Comparison of ENCODE assay signal across 19 mouse cellular contexts in genomic region chr3:16733295-16733935, GRCm38 (mm10).
A peak's percentile ranks its signal among the peaks of the same experiment; 100 is the strongest.
DNase-seq lines count a peak whose midpoint lies in the region; ATAC-seq and TF ChIP-seq lines count a peak whose summit lies in the region.
"Had no signal": no experiment of that assay in that cellular context is flagged by ENCODE, and none has a peak within 500 bp of the region (broad histone marks: within the 10 kb centered on the region; RNA-seq: fewer than 3 reads in every experiment).

No protein-coding gene starts in this region.

- DNase-seq in midbrain, embryonic 11.5 days (ENCODE audit: low spot score, missing footprints) = peak; percentile 60
- no peak for DNase-seq in midbrain, embryonic 10.5 days (ENCODE audit: low spot score)
- DNase-seq in forebrain, postnatal 0 days = peak; percentile 3
- no peak for DNase-seq in right cerebral cortex, postnatal 25 days
- no peak for DNase-seq in layer of hippocampus, adult 8-10 months (ENCODE audit: low spot score in 2 of 2)
- no peak for DNase-seq in T-cell, adult 2 months (ENCODE audit: low spot score)
- no peak for DNase-seq in lung, adult 2 months
- DNase-seq: cerebellum, adult 9-11 months; gastrocnemius, postnatal 36 days; kidney, adult 11 months; kidney, postnatal 10 days; layer of hippocampus, postnatal 36 days; thymus, adult 2 months had no signal

- no peak for TF ChIP-seq CTCF in forebrain, postnatal 0 days (IDR thresholded peaks at IDR 0.05; ENCODE audit: low read depth)
- no peak for TF ChIP-seq CTCF in lung, adult 2 months (IDR thresholded peaks at IDR 0.05; ENCODE audit: insufficient read depth, low read length)

- H3K27me3 ChIP-seq in midbrain, embryonic 11.5 days (ENCODE audit: control insufficient read depth, insufficient read depth, low read length) = no peaks in the 10 kb centered on the region
- no peaks in the 10 kb centered on the region for H3K27me3 ChIP-seq in midbrain, embryonic 10.5 days (ENCODE audit: low read depth, poor library complexity, severe bottlenecking)
- no peaks in the 10 kb centered on the region for H3K27me3 ChIP-seq in forebrain, postnatal 0 days (ENCODE audit: insufficient read depth, low read length)
- no peaks in the 10 kb centered on the region for H3K27me3 ChIP-seq in midbrain, embryonic 12.5 days
- H3K27me3 ChIP-seq: CH12.LX; liver, embryonic 15.5 days; megakaryocyte, embryonic 14.5 days had no signal

- no peaks in the 10 kb centered on the region for H3K4me1 ChIP-seq in midbrain, embryonic 11.5 days (ENCODE audit: control insufficient read depth, insufficient read depth, low read length)
- no peaks in the 10 kb centered on the region for H3K4me1 ChIP-seq in midbrain, embryonic 10.5 days
- H3K4me1 ChIP-seq in forebrain, postnatal 0 days (ENCODE audit: insufficient read depth) = no peaks in the 10 kb centered on the region
- H3K4me1 ChIP-seq in midbrain, embryonic 12.5 days = no peaks in the 10 kb centered on the region
- H3K4me1 ChIP-seq in lung, adult 2 months (ENCODE audit: control insufficient read depth, insufficient read depth, low read length) = no peaks in the 10 kb centered on the region
- H3K4me1 ChIP-seq: liver, embryonic 15.5 days; megakaryocyte, embryonic 14.5 days had no signal

- no peaks in the 10 kb centered on the region for H3K9me3 ChIP-seq in midbrain, embryonic 11.5 days (ENCODE audit: control insufficient read depth, low read length)
- H3K9me3 ChIP-seq in midbrain, embryonic 10.5 days (replicated peaks) = no peaks in the 10 kb centered on the region
- no peaks in the 10 kb centered on the region for H3K9me3 ChIP-seq in forebrain, postnatal 0 days (ENCODE audit: low read length)
- no peaks in the 10 kb centered on the region for H3K9me3 ChIP-seq in midbrain, embryonic 12.5 days
- H3K9me3 ChIP-seq: liver, embryonic 15.5 days; megakaryocyte, embryonic 14.5 days had no signal

- H3K4me2 ChIP-seq in midbrain, embryonic 11.5 days = no peak overlapping the region
- no peak overlapping the region for H3K4me2 ChIP-seq in forebrain, postnatal 0 days (ENCODE audit: low read depth)
- H3K4me2 ChIP-seq in midbrain, embryonic 12.5 days (replicated peaks) = no peak overlapping the region
- H3K4me2 ChIP-seq: liver, embryonic 15.5 days had no signal

- no peaks in the 10 kb centered on the region for H3K36me3 ChIP-seq in midbrain, embryonic 11.5 days (ENCODE audit: control insufficient read depth, insufficient read depth, low read length)
- no peaks in the 10 kb centered on the region for H3K36me3 ChIP-seq in midbrain, embryonic 10.5 days
- no peaks in the 10 kb centered on the region for H3K36me3 ChIP-seq in forebrain, postnatal 0 days (ENCODE audit: insufficient read depth)
- no peaks in the 10 kb centered on the region for H3K36me3 ChIP-seq in midbrain, embryonic 12.5 days
- H3K36me3 ChIP-seq: liver, embryonic 15.5 days had no signal

- no peak for TF ChIP-seq POLR2A in lung, adult 2 months (IDR thresholded peaks at IDR 0.05; ENCODE audit: borderline replicate concordance, extremely low read depth, low read depth, low read length)

- no peak overlapping the region for H3K4me3 ChIP-seq in midbrain, embryonic 11.5 days (ENCODE audit: low read depth, low read length)
- no peak overlapping the region for H3K4me3 ChIP-seq in midbrain, embryonic 10.5 days
- H3K4me3 ChIP-seq in forebrain, postnatal 0 days (ENCODE audit: low read depth, low read length) = no peak overlapping the region
- H3K4me3 ChIP-seq in midbrain, embryonic 12.5 days = no peak overlapping the region
- H3K4me3 ChIP-seq in lung, adult 2 months (replicated peaks; ENCODE audit: extremely low read depth, low read depth, low read length) = no peak overlapping the region
- H3K4me3 ChIP-seq: liver, embryonic 15.5 days; megakaryocyte, embryonic 14.5 days; myocyte had no signal

- no peak overlapping the region for H3K27ac ChIP-seq in midbrain, embryonic 11.5 days (ENCODE audit: low read depth, low read length)
- no peak overlapping the region for H3K27ac ChIP-seq in midbrain, embryonic 10.5 days (replicated peaks)
- H3K27ac ChIP-seq in forebrain, postnatal 0 days (ENCODE audit: low read depth, low read length) = no peak overlapping the region
- H3K27ac ChIP-seq in midbrain, embryonic 12.5 days (replicated peaks) = no peak overlapping the region
- H3K27ac ChIP-seq: liver, embryonic 15.5 days had no signal

- H3K9ac ChIP-seq in midbrain, embryonic 11.5 days (ENCODE audit: low read length) = no peak overlapping the region
- no peak overlapping the region for H3K9ac ChIP-seq in forebrain, postnatal 0 days
- H3K9ac ChIP-seq in midbrain, embryonic 12.5 days (replicated peaks) = no peak overlapping the region
- H3K9ac ChIP-seq: liver, embryonic 15.5 days had no signal

- peak; percentile 76; the same call in 1 of the 2 replicates for ATAC-seq in midbrain, embryonic 11.5 days (ENCODE audit: low FRiP score)
- ATAC-seq in forebrain, postnatal 0 days = peak; percentile 82
- ATAC-seq in midbrain, embryonic 12.5 days (ENCODE audit: low FRiP score, low read depth) = peak; percentile 84
- ATAC-seq: lung, postnatal 0 days had no signal

- WGBS in midbrain, embryonic 11.5 days = 70% methylated on average over 2 of the region's 2 CpGs
- WGBS in midbrain, embryonic 10.5 days = 83% methylated on average over 2 of the region's 2 CpGs
- 63% methylated on average over 2 of the region's 2 CpGs for WGBS in forebrain, postnatal 0 days
- 51% methylated on average over 2 of the region's 2 CpGs for WGBS in midbrain, embryonic 12.5 days
- WGBS in lung, adult 2 months = 82% methylated on average over 2 of the region's 2 CpGs

Comparison
In these comparisons a context has a peak if more than half of its experiments do, and no peak if none do; other contexts are left out.
1. DNase-seq: peak in midbrain, embryonic 11.5 days (single experiment) and forebrain, postnatal 0 days (single experiment); none in midbrain, embryonic 10.5 days (single experiment), right cerebral cortex, postnatal 25 days (single experiment), layer of hippocampus, adult 8-10 months (0 of 2), T-cell, adult 2 months (single experiment) and lung, adult 2 months (single experiment).
2. Peak in every context shown above with its lines, with median percentiles within 50 percentile points of each other: ATAC-seq.